Mouse (Mus musculus): ENCODE data around the gene Ecd. TPM values are rescaled to one million over a fixed set of nuclear protein-coding genes. Genes with fewer than 3 reads are reported as not detected.
A peak's percentile ranks its signal among the peaks of the same experiment; 100 is the strongest.

Gene Ecd
- polyA plus RNA-seq, 1 experiment from 2014 or later, result 53.7 TPM

DNA sequence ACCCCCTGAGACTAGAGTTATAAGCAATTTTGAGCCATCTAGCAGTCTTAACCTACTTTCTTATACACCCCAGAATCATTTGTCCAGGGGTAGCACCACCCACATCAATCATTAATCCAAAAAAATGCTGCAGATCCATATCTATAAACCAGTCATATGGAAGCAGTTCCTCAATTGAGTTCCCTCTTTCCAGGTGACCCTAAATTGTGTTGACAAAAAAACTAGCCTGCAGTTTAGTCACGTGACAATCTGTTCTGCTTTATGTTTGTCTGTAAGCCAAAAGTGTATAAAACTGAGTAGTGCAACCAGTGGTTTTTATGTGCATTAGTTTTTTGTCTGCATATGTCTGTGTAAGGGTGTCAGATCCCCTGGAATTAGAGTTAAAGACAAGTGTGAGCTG lies 23.9 kb upstream of the Ecd start:
- H3K36me3 ChIP-seq, result peaks cover 82% of the 10 kb centered on the region

GRCm38 (mm10) chr14:20370798-20371197 lies 22.9 kb upstream of the Ecd start:
- Histone ChIP-seq H3K27me3 (no peaks in the 10 kb centered on the region), H3K9me3 (no peaks in the 10 kb centered on the region), H3K36me3 (peaks cover 79% of the 10 kb centered on the region), H3K4me3 (no peak overlapping the region), H3K9ac (no peak overlapping the region), H3K4me1 (replicated peaks) (no peaks in the 10 kb centered on the region), H3K4me2 (no peak overlapping the region), H3K27ac (replicated peaks) (no peak overlapping the region)
- ATAC-seq (ENCODE audit: low read depth), result no peak
- WGBS, result 85% methylated on average over 7 of the region's 7 CpGs

More for the DNA sequence above, 23.9 kb upstream of the Ecd start:
- 92% methylated on average over 1 of the region's 1 CpGs for WGBS
- Histone ChIP-seq H3K4me3 (no peak overlapping the region), H3K27me3 (no peaks in the 10 kb centered on the region), H3K4me1 (replicated peaks) (no peaks in the 10 kb centered on the region), H3K27ac (replicated peaks) (no peak overlapping the region), H3K4me2 (no peak overlapping the region), H3K9me3 (no peaks in the 10 kb centered on the region), H3K9ac (no peak overlapping the region)
- no peak for ATAC-seq (ENCODE audit: low read depth)

GRCm38 (mm10) chr14:20368271-20368670 lies 20.4 kb upstream of the Ecd start:
- no peak overlapping the region for H3K4me3 ChIP-seq
- peaks cover 80% of the 10 kb centered on the region for H3K36me3 ChIP-seq
- H3K4me1 ChIP-seq (replicated peaks), result no peaks in the 10 kb centered on the region
- WGBS, result 93% methylated on average over 3 of the region's 3 CpGs
- no peak for ATAC-seq (ENCODE audit: low read depth)
- H3K4me2 ChIP-seq, result no peak overlapping the region
- H3K27me3 ChIP-seq, result no peaks in the 10 kb centered on the region
- no peak overlapping the region for H3K9ac ChIP-seq
- no peak overlapping the region for H3K27ac ChIP-seq (replicated peaks)
- H3K9me3 ChIP-seq, result no peaks in the 10 kb centered on the region

DNA sequence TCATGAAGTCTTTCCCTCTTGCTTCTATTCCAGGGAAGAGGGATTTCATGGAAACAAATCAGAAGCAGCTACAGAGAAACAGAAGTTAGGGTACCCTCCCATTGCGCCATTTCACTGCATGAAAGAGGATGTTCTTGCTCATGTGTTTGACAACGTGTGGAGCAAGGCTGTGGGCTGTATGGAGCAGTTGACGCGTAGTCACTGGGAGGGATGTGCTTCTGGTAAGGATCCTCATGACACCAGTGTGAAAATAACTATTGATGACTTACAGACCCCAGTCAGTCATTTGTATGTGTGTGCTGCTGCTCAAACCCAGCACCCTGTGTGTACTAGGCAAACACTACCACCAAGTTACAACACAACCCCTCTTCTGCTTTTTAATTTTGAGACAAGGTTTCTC lies 15.3 kb upstream of the Ecd start:
- Histone ChIP-seq H3K27ac (replicated peaks) (no peak overlapping the region), H3K4me2 (no peak overlapping the region), H3K27me3 (no peaks in the 10 kb centered on the region), H3K4me1 (replicated peaks) (no peaks in the 10 kb centered on the region), H3K36me3 (peaks cover 84% of the 10 kb centered on the region), H3K4me3 (no peak overlapping the region), H3K9ac (no peak overlapping the region), H3K9me3 (no peaks in the 10 kb centered on the region)
- ATAC-seq (ENCODE audit: low read depth), result no peak
- WGBS, result 97% methylated on average over 4 of the region's 4 CpGs

DNA sequence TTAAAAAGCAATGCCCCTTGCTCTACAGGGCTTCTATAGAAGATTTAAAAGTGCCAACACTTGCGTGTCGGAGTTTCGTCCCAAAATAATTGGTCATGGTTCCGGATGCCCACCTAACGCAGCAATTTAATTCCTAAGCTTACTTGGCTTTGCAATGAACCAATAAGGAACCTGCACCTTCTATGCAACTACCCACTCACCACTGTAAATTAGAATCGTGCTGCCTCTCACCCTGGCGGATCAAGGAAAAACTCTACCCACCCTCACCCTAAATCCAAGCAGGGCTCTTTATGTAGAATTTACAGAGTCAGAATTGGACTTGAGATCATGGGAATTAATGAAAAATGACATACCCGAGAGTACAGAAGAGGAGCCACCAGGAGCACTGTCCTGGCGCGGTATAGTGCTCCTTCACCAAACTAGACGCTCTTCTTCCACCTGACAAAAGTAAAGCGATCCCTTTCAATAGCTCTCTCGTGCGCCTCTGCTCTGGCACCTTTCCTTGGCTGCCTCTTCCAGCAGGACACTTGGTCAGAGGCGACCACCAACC lies 405 bp downstream of the Ecd start:
- peaks cover 36% of the 10 kb centered on the region for H3K36me3 ChIP-seq
- H3K9me3 ChIP-seq, result no peaks in the 10 kb centered on the region
- no peaks in the 10 kb centered on the region for H3K27me3 ChIP-seq
- peak; percentile 83 for ATAC-seq (ENCODE audit: low read depth)
- peak overlapping the region; percentile 82 for H3K4me2 ChIP-seq
- 4% methylated on average over 15 of the region's 15 CpGs for WGBS
- peak overlapping the region; percentile 94 for H3K27ac ChIP-seq (replicated peaks)
- peak overlapping the region; percentile 74 for H3K4me3 ChIP-seq
- H3K4me1 ChIP-seq (replicated peaks), result peaks cover 30% of the 10 kb centered on the region
- H3K9ac ChIP-seq, result peak overlapping the region; percentile 87

DNA sequence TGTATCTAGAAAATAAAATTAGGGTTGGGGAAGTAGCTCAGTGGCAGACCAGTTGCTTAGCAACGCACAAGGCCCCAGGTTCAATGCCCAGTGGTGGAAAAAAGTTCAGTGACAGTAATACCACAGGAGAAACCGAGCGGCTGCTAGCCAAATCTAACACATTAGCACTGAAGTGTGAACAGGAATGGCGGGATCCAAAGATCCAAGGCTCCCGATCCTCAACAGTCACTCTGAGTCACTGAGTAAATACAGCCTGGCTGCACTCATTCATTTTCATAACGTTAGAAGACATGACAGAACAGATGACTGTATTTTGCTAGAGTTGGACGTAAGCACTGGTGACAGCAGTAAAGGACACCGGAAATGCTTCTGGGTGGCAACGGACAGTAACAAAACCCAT lies 2.0 kb downstream of the Ecd start:
- peaks cover 38% of the 10 kb centered on the region for H3K36me3 ChIP-seq
- peaks cover 30% of the 10 kb centered on the region for H3K4me1 ChIP-seq (replicated peaks)
- WGBS, result 91% methylated on average over 9 of the region's 9 CpGs
- no peak overlapping the region for H3K9ac ChIP-seq
- H3K27me3 ChIP-seq, result no peaks in the 10 kb centered on the region
- no peaks in the 10 kb centered on the region for H3K9me3 ChIP-seq
- ATAC-seq (ENCODE audit: low read depth), result no peak
- H3K4me2 ChIP-seq, result no peak overlapping the region
- H3K27ac ChIP-seq (replicated peaks), result no peak overlapping the region
- H3K4me3 ChIP-seq, result no peak overlapping the region

DNA sequence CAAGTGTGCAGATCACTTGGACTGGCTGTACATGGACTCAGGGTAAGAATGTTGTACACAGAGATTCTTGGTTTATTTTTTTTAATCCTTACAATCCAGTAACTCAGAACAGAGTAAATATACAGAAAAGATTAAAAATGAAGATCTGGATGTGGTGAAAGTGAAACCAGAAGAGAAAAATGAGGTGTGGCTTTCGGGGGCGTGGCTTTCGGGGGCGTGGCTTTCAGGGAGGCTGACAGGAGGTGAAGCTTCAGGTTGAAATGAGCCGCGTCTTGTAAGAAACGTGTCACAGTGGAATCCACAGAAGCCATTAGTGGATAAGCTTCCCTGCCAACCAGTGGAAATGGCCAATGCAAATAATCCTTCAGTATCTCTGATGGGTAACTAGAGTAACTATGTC lies 7.1 kb downstream of the Ecd start:
- ATAC-seq (ENCODE audit: low read depth), result no peak
- H3K4me3 ChIP-seq, result no peak overlapping the region
- WGBS, result 82% methylated on average over 7 of the region's 7 CpGs
- no peak overlapping the region for H3K27ac ChIP-seq (replicated peaks)
- 0 out of 2 replicates have a peak, but pooled peaks cover 5% of the 10 kb centered on the region for H3K4me1 ChIP-seq (replicated peaks)
- no peaks in the 10 kb centered on the region for H3K9me3 ChIP-seq
- no peaks in the 10 kb centered on the region for H3K27me3 ChIP-seq
- peaks cover 65% of the 10 kb centered on the region for H3K36me3 ChIP-seq
- no peak overlapping the region for H3K9ac ChIP-seq
- H3K4me2 ChIP-seq, result no peak overlapping the region

DNA sequence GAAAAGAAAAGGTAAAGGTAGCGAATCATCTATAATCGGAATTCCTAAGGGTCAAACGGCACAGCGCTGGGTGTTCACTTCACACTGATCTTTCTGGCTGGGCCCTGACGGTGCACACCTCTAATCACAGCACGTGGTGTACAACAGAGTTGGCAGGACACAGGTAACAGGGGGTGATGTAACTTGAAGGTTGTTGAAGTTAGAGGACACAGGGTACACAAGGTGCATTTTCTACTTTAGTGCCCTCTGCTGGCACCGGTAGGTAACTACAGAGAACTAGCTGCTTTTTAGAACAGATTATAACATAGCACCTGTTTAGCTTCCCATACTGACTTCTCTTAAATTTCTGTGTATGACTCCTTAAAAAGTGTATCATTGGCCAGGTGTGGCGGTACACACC lies 7.8 kb downstream of the Ecd start:
- Histone ChIP-seq H3K9ac (no peak overlapping the region), H3K27me3 (no peaks in the 10 kb centered on the region), H3K9me3 (no peaks in the 10 kb centered on the region), H3K4me3 (no peak overlapping the region), H3K36me3 (peaks cover 65% of the 10 kb centered on the region), H3K4me2 (no peak overlapping the region), H3K4me1 (replicated peaks) (no peaks in the 10 kb centered on the region), H3K27ac (replicated peaks) (no peak overlapping the region)
- WGBS, result 84% methylated on average over 8 of the region's 8 CpGs
- ATAC-seq (ENCODE audit: low read depth), result no peak

- Histone ChIP-seq H3K4me1 (replicated peaks) (no peaks in the 10 kb centered on the region), H3K36me3 (peaks cover 64% of the 10 kb centered on the region), H3K4me2 (no peak overlapping the region), H3K9ac (no peak overlapping the region), H3K27me3 (no peaks in the 10 kb centered on the region), H3K4me3 (no peak overlapping the region), H3K9me3 (no peaks in the 10 kb centered on the region), H3K27ac (replicated peaks) (no peak overlapping the region)
- no peak for ATAC-seq (ENCODE audit: low read depth)
- 95% methylated on average over 5 of the region's 5 CpGs for WGBS
Measured at GRCm38 (mm10) chr14:20339415-20339814, 8.5 kb downstream of the Ecd start.

DNA sequence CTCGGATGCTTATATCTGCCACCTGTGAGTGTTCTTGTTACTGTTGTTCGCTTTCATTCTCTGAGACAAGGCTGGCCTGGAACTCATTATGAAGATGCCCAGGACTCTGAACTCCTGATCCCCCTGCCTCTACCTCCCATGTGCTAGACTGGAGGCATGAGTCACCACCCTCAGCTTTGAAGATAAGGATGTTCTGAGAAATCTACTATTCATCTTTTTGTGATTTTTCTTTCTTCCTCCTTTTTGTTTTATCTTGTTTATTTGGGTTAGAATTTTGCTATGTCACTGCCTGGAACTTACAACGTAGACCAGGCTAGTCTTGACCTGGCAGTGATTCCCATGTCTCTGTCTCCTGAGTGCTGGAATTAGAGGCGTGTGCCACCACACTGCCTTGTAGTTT lies 16.6 kb downstream of the Ecd start:
- Histone ChIP-seq H3K4me3 (no peak overlapping the region), H3K27ac (replicated peaks) (no peak overlapping the region), H3K27me3 (no peaks in the 10 kb centered on the region), H3K4me2 (no peak overlapping the region), H3K9ac (no peak overlapping the region), H3K4me1 (replicated peaks) (no peaks in the 10 kb centered on the region), H3K9me3 (no peaks in the 10 kb centered on the region), H3K36me3 (peaks cover 86% of the 10 kb centered on the region)
- ATAC-seq (ENCODE audit: low read depth), result no peak
- 93% methylated on average over 4 of the region's 4 CpGs for WGBS

- no peaks in the 10 kb centered on the region for H3K27me3 ChIP-seq
- peaks cover 84% of the 10 kb centered on the region for H3K36me3 ChIP-seq
- no peak overlapping the region for H3K27ac ChIP-seq (replicated peaks)
- WGBS, result 80% methylated on average over 9 of the region's 9 CpGs
- no peak overlapping the region for H3K4me3 ChIP-seq
- H3K4me2 ChIP-seq, result no peak overlapping the region
- H3K4me1 ChIP-seq (replicated peaks), result no peaks in the 10 kb centered on the region
- no peak overlapping the region for H3K9ac ChIP-seq
- H3K9me3 ChIP-seq, result no peaks in the 10 kb centered on the region
- ATAC-seq (ENCODE audit: low read depth), result no peak
Measured at GRCm38 (mm10) chr14:20328474-20328873, 19.4 kb downstream of the Ecd start.

DNA sequence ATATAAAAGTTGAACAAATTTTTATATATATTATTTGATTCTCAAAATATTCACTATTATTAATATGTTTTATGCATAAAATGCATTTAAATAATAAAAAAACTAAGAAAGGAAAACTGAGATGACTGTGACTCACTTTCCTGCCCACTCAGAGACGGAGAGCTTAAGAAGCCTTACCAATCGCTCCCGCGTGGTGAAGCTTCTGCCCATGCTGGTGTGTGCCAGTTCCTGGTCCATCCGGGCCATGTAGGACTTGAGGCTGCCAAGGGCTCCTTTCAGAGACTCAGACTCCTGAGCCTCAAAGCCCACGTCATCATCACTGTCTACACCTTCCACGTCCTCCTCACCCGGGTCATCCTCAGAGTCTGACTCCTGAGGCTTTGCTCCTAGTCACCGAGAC lies 23.7 kb downstream of the Ecd start:
- Histone ChIP-seq H3K9me3 (no peaks in the 10 kb centered on the region), H3K27me3 (no peaks in the 10 kb centered on the region), H3K9ac (no peak overlapping the region), H3K36me3 (peaks cover 80% of the 10 kb centered on the region), H3K4me1 (replicated peaks) (no peaks in the 10 kb centered on the region), H3K27ac (replicated peaks) (no peak overlapping the region), H3K4me2 (no peak overlapping the region), H3K4me3 (no peak overlapping the region)
- no peak for ATAC-seq (ENCODE audit: low read depth)
- 93% methylated on average over 9 of the region's 9 CpGs for WGBS

DNA sequence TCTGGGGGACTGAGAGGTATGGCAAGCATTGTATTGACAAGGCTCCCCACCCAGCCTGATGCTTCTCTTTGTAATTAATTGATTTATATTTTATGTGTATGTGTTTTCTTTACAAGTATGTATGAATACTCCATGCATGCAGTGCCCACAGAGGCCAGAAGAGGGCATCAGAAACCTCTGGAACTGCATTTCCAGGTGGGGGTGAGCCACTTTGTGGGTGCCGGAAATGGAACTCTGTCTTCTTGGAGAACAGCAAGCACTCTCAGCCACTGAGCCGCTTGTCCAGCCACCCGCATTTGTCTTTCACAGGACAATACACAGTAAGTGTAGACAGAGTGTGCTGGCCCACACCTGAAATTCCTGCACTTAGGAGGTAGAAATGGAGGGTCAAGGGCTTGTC lies 28.5 kb downstream of the Ecd start:
- no peak for ATAC-seq (ENCODE audit: low read depth)
- Histone ChIP-seq H3K27me3 (no peaks in the 10 kb centered on the region), H3K27ac (replicated peaks) (no peak overlapping the region), H3K9me3 (no peaks in the 10 kb centered on the region), H3K4me1 (replicated peaks) (no peaks in the 10 kb centered on the region), H3K4me3 (no peak overlapping the region), H3K4me2 (no peak overlapping the region), H3K9ac (no peak overlapping the region), H3K36me3 (peaks cover 59% of the 10 kb centered on the region)
- WGBS, result 85% methylated on average over 3 of the region's 3 CpGs
